Mouse (Mus musculus) Patski (cell line): ENCODE measurements around the gene Bzw2. TPM values are rescaled to one million over a fixed set of nuclear protein-coding genes. Genes with fewer than 3 reads are reported as not detected.

ENCODE experiments used
- ATAC-seq: fragments of 100-300 bp; one replicate; pipeline ENCODE4 v1.8.0; 2021
- CTCF ChIA-PET: fragments of 350-600 bp; sonication (Branson Sonifier 250); formaldehyde crosslinking; loops from one replicate; lab custom pipeline; 2022; ENCODE audit warnings: inconsistent platforms; lab: Charles Lee
- POLR2A ChIA-PET: fragments of 350-600 bp; sonication (Branson Sonifier 250); formaldehyde crosslinking; loops from one replicate; lab custom pipeline; 2022; ENCODE audit warnings: antibody characterized with exemption, inconsistent platforms; lab: Charles Lee
- DNase-seq: peaks from one replicate; pipeline ENCODE4 v3.0.0-alpha.2; 2011; ENCODE audit warnings: low read depth, low spot score
- H3K27me3 ChIP-seq: fragments of 371-371 bp; one replicate; pipeline ENCODE4 v1.5.1; 2021
- CTCF ChIP-seq: fragments of 100-300 bp; IDR thresholded peaks from one replicate; pipeline ENCODE4 v1.5.1; 2021
- in situ Hi-C: fragments of 300-500 bp; cut with MboI; formaldehyde crosslinking; loops from 3 replicates; pipeline ENCODE4 v1.11.1; 2018; ENCODE audit warnings: low pct_unique_long_range_greater_than_20kb, mixed read lengths
- polyA plus RNA-seq: library from polyadenylated mRNA; unstranded; gene quantifications from one replicate; pipeline ENCODE4 v1.2.3, GENCODE M21; 2021

Gene Bzw2
- polyA plus RNA-seq, 1 experiment from 2014 or later: 52.3 TPM

DNA sequence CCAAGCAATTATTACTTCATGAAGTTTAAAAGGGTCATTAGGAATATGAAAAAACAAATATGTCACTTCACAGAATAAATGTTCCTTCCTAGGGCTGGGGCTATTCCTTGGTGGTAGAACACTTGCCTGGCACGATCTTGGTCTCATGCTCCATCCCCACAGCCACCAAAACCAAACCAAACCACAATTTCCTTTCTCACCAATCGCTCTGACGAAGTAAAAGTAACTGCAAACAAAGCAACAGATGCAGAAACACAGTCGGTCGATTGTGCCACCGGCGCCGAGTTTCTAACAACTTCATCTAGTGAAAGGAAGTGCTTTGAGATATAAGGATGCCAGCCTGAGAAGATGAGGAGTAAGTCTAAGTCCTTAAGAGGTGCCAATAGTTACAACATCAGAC lies 21.6 kb downstream of the Bzw2 start:
- POLR2A ChIA-PET: no interaction called here
- TF ChIP-seq CTCF: no peak
- in situ Hi-C loops: no loop called here

DNA sequence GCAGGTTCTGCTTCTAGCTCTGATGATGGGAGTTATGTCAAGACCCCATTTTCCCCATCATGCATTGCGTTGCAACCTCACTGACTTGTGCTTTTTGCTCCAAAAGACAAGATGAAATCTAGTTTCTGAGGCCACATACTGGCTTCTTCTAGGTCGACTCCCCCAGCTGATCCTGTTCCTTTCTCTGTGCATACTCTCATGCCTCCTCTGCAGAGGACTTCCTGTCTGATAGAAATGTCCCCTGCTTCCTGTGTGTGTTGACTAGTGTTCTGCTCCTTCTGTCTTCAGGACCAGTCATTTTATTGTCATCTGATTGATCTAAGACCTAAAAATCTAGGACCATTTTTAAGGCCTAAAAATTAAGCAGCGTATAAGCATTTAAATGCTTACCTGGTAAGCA lies 22.5 kb downstream of the Bzw2 start:
- in situ Hi-C loops: no loop called here
- ChIA-PET POLR2A (no interaction called here), CTCF (no interaction called here)
- ATAC-seq (no peak), DNase-seq (no peak)
- H3K27me3 ChIP-seq: no peaks in the 10 kb centered on the region
- TF ChIP-seq CTCF: no peak

More for the DNA sequence above, 21.6 kb downstream of the Bzw2 start:
- H3K27me3 ChIP-seq: no peaks in the 10 kb centered on the region
- ATAC-seq: no peak
- CTCF ChIA-PET: no interaction called here
- DNase-seq: no peak

DNA sequence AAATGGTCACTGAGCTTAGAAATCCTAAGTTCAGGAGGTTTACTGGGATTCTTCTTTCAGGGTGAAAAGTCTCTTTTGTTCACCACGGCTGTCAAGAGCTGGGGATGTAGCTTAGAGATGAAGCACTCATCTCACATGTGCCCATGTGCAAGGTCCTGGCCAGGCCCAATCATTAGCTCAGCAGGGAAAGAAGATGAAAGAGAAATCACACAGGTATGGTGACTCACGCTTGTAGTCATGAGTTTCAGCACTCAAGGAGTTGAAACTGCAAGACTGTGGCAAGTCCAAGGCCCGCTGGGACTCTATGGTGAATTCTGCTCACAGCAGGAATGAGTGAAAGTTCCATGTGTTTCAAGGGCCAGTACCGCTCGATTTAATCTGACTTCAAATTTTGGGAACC lies 23.8 kb downstream of the Bzw2 start:
- no peaks in the 10 kb centered on the region for H3K27me3 ChIP-seq
- in situ Hi-C loops: no loop called here
- ChIA-PET CTCF (interaction anchor here (1.1 kb wide), 1 partner anchor 12 kb away, joined by 3 read pairs; no protein-coding TSS in a partner anchor), POLR2A (no interaction called here)
- DNase-seq (no peak), ATAC-seq (no peak)
- TF ChIP-seq CTCF: no peak

DNA sequence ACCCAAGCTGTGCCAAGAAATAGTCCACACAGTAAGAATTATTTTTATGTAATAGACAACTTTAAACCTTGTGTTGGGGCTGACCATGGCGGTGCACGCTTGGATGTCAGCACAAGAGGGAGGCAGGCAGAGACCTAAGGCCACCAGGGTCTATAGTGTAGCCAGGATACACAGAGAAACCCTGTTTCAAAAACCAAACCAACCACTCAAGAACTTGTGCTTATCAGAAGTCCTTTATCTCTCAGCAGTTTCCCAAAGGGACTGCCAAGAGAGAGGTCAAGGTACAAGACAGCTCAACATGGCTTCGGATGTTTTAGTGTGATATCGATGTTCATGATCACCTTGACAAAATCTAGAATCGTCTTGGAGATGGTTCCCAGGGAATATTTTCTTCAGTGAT lies 24.3 kb downstream of the Bzw2 start:
- in situ Hi-C loops: no loop called here
- TF ChIP-seq CTCF: no peak
- DNase-seq (no peak), ATAC-seq (no peak)
- POLR2A ChIA-PET: no interaction called here
- CTCF ChIA-PET: interaction anchor here (1.1 to 1.4 kb wide), 2 partner anchors 13 to 16 kb away, joined by 3 to 5 read pairs; no protein-coding TSS in a partner anchor
- no peaks in the 10 kb centered on the region for H3K27me3 ChIP-seq

DNA sequence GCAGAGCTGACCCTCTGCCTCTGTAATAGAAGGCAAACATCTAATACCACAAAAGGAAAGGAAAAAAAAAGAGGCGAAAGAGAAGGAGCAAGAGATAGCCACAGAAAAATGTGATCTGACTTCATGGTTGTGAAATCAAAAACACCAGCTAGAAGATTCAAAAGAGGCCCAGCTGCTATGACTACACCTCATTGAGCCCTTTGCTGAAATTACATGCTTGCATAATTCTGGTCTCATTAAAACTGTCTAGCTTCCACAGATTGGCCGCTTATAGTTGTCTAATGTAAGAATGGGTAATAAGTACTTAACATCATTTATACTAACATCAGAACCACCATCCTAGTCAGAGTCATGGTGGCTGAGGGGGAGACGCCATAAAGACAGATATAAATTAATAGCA lies 25.2 kb downstream of the Bzw2 start:
- DNase-seq (no peak), ATAC-seq (no peak)
- CTCF ChIA-PET: interaction anchor here (1.4 kb wide), 1 partner anchor 17 kb away, joined by 5 read pairs; no protein-coding TSS in a partner anchor
- H3K27me3 ChIP-seq: no peaks in the 10 kb centered on the region
- TF ChIP-seq CTCF: no peak
- in situ Hi-C loops: no loop called here
- POLR2A ChIA-PET: interaction anchor here (1.3 to 1.4 kb wide), 2 partner anchors 18 to 24 kb away, joined by 3 read pairs; no protein-coding TSS in a partner anchor

DNA sequence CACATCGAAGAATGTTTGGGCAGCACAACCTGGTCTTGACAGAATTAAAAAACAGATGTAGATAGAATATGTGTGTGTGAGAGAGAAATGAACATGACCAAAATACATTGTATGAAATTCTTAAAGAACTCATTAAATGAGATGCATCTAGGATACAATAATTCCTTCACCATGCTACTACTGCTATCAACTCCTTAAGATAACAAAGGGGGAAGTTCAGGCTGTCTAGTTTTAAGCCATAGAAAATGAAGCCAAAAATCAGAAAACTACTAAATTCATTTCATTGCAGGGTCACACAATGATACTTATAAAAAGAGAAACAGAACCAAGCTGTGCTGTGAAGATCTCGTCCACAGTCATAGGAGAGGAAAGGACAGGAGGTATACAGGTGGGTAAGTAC lies 25.6 kb downstream of the Bzw2 start:
- DNase-seq: no peak
- no peaks in the 10 kb centered on the region for H3K27me3 ChIP-seq
- no peak for ATAC-seq
- ChIA-PET POLR2A (interaction anchor here (1.3 to 1.4 kb wide), 2 partner anchors 18 to 24 kb away, joined by 3 read pairs; no protein-coding TSS in a partner anchor), CTCF (interaction anchor here (1.4 kb wide), 1 partner anchor 17 kb away, joined by 5 read pairs; no protein-coding TSS in a partner anchor)
- no peak for TF ChIP-seq CTCF
- in situ Hi-C loops: no loop called here

DNA sequence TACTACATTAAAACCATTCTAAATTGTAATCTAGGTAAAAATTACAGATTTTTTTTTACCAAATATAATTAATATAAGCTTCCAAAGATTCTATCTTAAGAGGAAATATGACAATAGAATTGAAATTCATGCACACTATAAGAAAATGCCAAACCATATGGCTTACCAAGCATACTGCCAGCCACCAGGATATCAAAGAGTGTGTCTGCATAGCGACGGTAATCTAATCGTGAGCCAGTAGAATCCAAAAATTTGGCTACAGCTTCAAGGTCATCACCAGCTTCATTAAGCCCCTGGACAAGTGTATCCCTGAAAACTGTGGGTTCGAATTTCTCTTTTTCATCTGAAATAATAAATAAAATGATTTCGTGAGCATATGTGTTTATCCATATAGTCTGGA lies 28.1 kb downstream of the Bzw2 start:
- DNase-seq (no peak), ATAC-seq (no peak)
- H3K27me3 ChIP-seq: no peaks in the 10 kb centered on the region
- no peak for TF ChIP-seq CTCF
- ChIA-PET POLR2A (no interaction called here), CTCF (no interaction called here)
- in situ Hi-C loops: no loop called here

DNA sequence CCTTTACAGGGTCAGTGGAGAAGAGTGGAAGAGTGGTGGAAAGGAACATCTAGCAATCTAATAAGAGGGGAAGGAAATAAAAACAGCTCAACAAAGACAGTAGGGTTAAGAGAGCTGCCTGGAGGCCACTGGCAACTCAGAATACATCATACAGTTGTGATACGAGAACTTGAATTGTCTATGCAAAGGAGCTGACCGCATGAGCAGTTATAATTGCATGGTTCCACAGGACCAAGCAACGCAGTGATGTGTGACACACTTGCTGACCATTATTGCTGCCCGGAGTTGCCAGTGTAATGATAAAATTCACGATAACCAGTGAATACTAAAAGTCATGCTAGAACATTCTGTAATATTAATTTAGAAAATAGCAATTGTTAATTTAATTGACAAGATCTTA lies 31.8 kb downstream of the Bzw2 start:
- no peak for TF ChIP-seq CTCF
- no peaks in the 10 kb centered on the region for H3K27me3 ChIP-seq
- ChIA-PET CTCF (interaction anchor here (1.3 kb wide), 1 partner anchor 13 kb away, joined by 5 read pairs; no protein-coding TSS in a partner anchor), POLR2A (no interaction called here)
- ATAC-seq: no peak
- no peak for DNase-seq
- in situ Hi-C loops: no loop called here

DNA sequence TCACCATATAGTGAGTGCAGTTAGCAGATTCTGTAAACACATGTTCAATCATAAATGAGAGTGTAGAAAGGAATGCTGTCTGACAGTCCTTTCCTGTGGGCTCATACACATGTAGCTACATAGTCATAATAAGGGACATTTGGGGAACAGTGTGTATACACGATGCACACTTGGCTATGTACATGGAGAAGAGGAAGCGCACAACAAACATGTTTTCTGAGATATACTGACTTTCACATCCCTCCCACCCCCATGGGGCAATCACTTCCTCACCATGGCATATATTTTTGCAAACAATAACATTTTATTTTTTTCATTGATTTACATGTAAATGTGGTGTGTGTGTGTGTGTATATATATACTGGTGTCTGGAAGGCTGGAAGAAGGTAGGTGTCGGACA lies 38.6 kb downstream of the Bzw2 start:
- CTCF ChIA-PET: no interaction called here
- no peak for TF ChIP-seq CTCF
- in situ Hi-C loops: no loop called here
- DNase-seq (no peak), ATAC-seq (no peak)
- H3K27me3 ChIP-seq: no peaks in the 10 kb centered on the region
- POLR2A ChIA-PET: no interaction called here

DNA sequence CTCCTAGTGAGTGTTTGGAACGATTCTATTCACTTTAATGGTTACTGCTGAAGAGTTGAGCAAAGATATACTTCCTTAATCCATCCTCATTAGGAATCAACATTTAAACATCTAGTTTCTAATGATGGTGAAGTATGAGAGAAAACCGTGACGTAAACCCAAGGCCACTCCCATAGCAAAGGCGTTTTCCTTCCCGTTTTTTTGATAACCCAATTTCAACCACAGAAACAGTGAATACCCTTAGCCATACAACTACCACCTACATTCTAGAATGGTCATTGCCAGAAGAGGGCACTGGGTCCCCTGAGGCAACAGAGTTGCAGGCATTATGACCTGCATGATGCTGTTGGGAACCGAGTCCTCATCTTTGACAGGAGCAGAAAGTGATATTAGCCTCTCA lies 40.7 kb downstream of the Bzw2 start:
- no peaks in the 10 kb centered on the region for H3K27me3 ChIP-seq
- POLR2A ChIA-PET: no interaction called here
- in situ Hi-C loops: no loop called here
- no peak for TF ChIP-seq CTCF
- ATAC-seq (no peak), DNase-seq (no peak)
- CTCF ChIA-PET: no interaction called here

DNA sequence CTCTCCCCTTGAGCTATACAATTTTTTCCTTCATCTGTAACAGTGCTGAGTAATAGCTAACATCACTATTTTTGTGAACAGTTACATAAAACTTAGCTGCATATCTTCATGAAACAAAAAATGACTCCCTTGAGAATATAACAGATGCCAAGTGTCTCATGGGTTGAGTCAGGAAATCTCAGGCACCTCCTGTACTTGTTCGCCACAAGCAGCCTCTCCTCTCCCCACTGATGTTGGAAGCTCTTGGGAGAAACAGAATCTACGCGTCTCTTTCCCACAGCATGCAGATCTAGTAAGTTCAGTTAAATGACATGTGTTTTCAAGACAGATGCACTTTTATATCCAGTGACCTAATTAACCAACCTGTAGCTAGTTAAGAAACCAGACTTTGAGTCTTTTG lies 45.8 kb downstream of the Bzw2 start:
- no peaks in the 10 kb centered on the region for H3K27me3 ChIP-seq
- DNase-seq (no peak), ATAC-seq (no peak)
- in situ Hi-C loops: no loop called here
- CTCF ChIA-PET: interaction anchor here (1.2 to 1.3 kb wide), 3 partner anchors 14 to 281 kb away, joined by 3 to 5 read pairs (median 3); no protein-coding TSS in a partner anchor
- POLR2A ChIA-PET: no interaction called here
- TF ChIP-seq CTCF: no peak

DNA sequence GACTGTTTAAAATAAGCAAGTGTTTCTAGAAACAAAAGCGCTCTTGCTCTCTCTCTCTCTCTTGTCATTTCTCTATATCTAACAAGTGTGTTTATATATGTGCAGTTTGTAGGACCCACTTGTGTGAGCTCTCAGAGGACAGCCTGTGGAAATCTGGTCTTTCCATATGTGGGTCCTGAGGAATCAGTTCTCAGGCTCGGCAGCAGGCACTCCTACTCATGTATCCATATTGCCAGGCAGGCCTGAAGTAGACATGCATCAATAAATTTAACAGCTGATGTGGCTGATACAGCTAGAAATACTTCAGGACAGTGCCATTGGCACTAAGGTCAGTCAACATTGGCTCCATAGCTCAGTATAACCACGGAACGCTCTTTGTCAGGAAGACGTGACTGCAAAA lies 46.8 kb downstream of the Bzw2 start:
- in situ Hi-C loops: no loop called here
- TF ChIP-seq CTCF: no peak
- POLR2A ChIA-PET: no interaction called here

More for the DNA sequence above, 46.8 kb downstream of the Bzw2 start:
- DNase-seq: no peak
- H3K27me3 ChIP-seq: no peaks in the 10 kb centered on the region
- ATAC-seq: no peak
- CTCF ChIA-PET: interaction anchor here (1.3 kb wide), 1 partner anchor 24 kb away, joined by 3 read pairs; no protein-coding TSS in a partner anchor
